Mouse (Mus musculus): ENCODE data around the gene A530016L24Rik. TPM values are rescaled to one million over a fixed set of nuclear protein-coding genes. Genes with fewer than 3 reads are reported as not detected.

A530016L24Rik gene
- total RNA-seq, 2 experiments from 2014 or later = 0.74 to 0.95 TPM

DNA sequence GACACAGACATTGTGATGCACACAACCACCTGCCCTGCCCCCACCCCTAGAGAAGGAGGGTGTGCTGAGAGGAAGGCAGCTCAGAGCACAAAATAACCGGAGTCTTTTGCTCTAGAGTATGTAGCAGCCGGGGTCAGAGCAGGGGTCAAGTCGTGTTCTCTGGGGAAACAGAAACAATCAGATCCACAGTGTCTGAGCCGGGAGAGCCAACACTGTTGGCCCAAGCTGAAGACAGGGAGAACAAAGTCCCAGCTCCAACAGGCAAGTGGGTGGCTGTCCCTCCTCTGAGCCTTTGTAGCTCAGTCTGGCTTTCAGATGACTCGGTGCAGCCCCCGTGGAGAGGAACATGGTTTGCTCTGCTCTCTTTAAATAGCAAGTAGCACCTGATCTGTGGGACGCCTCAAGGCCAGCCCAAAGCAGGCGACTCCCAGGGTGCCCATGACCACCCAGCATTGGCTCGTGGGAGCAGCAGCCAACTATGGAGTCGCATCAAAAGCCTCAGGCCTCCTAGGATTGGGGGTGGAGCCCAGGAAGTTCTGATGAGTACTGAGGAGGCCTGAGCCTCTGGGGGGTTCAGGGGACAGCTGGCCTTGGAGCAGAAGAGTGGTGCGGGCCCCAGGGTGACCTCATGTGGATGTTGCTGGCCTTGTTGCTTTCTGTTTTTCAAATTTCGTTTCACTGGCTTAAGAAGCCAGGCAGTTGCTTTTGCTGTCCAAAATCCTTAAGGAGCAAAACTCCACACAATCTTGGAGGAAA is 55.9 kb downstream of the A530016L24Rik start:
- no peak for DNase-seq
- intact Hi-C loops (cut with DNase I) = loop anchor here (5.0 to 10.0 kb wide), 2 partner anchors 398 to 430 kb away; partner anchors contain the start of gene Kif26a

- intact Hi-C loops (cut with DNase I) = loop anchor here (10.0 kb wide), 1 partner anchor 431 kb away; no protein-coding TSS in a partner anchor
- no peak for DNase-seq
These were observed 56.9 kb downstream of the A530016L24Rik start for GRCm38 (mm10) chr12:112546110-112546509.

DNA sequence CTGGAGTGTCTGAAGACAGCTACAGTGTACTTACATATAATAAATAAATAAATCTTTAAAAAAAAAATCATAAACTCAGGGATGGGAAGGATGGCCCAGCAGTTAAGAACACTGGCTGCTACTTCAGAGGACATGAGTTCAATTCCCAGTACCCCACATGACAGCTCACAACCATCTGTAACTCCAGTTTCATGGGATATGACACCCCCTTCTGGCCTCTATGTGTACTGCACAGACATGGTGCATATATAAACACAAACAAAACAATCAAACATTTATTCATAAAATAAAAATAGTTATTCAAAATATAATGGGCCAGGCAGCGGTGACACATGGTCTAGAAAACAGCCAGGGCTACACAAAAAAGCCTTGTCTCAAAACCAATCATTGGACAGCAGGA is 60.0 kb downstream of the A530016L24Rik start:
- intact Hi-C loops (cut with DNase I) = loop anchor here (10.0 kb wide), 1 partner anchor 434 kb away; no protein-coding TSS in a partner anchor
- DNase-seq = no peak

Other genes with a start within 250 kb of the A530016L24Rik start
- 10 to 100 TPM; 83.6 to 91.1 TPM for gene Tmem179, start 27.3 kb downstream of the A530016L24Rik start, total RNA-seq (2021)
- gene Inf2, start 99.3 kb downstream of the A530016L24Rik start, total RNA-seq (2021) = 10 to 100 TPM; 24.7 to 26.7 TPM
- gene Adssl1, start 130.6 kb downstream of the A530016L24Rik start, total RNA-seq (2021) = 1 to 10 TPM; 1.5 to 1.7 TPM
- 10 to 100 TPM; 25.3 to 25.9 TPM for gene Siva1, start 155.2 kb downstream of the A530016L24Rik start, total RNA-seq (2021)
- gene Akt1, start 185.4 kb downstream of the A530016L24Rik start, total RNA-seq (2021) = 100 to 1,000 TPM; 279 to 286 TPM
- 1 to 10 TPM in 1 of 2 experiments, under 1 TPM in 1; 0.62 to 1.9 TPM for gene Zbtb42, start 189.4 kb downstream of the A530016L24Rik start, total RNA-seq (2021)
- 100 to 1,000 TPM; 183 to 185 TPM for gene Cep170b, start 231.0 kb downstream of the A530016L24Rik start, total RNA-seq (2021)

Measured in left cerebral cortex, postnatal 4 days (tissue).